Mouse (Mus musculus) cerebellum, postnatal 25 days (tissue): Measurements from ENCODE around the gene Tnnc2.
A peak's percentile ranks its signal among the peaks of the same experiment; 100 is the strongest.
"Not testable (repeated sequence)": the region's sequence is repeated elsewhere in the genome, so short reads cannot be mapped to it uniquely, and the experiment has no call there.

ENCODE experiments used
- DNase-seq, 2 experiments: peaks; one replicate each; pipeline ENCODE4 v3.0.0; 2021; ENCODE audit warnings: mixed read lengths in 2 of 2

Tnnc2 gene

GRCm38 (mm10) chr2:164779481-164780086 is at the start of gene Tnnc2:
Tnnc2 (minus strand) TSS chr2:164779967.
- DNase-seq: no peak

GRCm38 (mm10) chr2:164829090-164829489 is 49.3 kb upstream of the Tnnc2 start:
- no peak for DNase-seq

DNA sequence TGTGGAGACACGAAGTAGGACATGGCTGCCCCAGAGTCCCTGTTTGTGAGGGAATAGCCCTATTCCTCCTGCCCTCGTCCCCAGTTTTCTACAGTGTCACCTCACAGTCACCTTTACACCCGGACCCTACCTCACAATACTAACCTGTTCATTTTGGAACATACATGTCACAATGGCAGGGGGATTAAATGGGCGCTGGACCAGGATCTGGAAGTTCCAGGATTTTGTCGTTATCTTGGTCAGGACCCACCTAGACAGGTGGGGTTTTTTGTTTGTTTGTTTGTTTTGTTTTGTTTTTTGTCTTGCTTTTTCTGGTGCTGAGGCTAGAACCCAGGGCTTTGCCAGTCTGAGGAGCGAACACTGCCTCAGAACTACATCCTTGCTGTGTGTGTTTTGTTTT is 48.7 kb upstream of the Tnnc2 start, which contains the start of gene Spata25:
Gene Spata25, minus strand, starts transcription at position 101 of the 400 bp plus-strand sequence.
- DNase-seq: no peak

GRCm38 (mm10) chr2:164827146-164827850 is 47.5 kb upstream of the Tnnc2 start:
- peak in 1 of 2 experiments; percentile 18 for DNase-seq

- no peak for DNase-seq
Measured at GRCm38 (mm10) chr2:164825521-164825920, 45.8 kb upstream of the Tnnc2 start.

DNA sequence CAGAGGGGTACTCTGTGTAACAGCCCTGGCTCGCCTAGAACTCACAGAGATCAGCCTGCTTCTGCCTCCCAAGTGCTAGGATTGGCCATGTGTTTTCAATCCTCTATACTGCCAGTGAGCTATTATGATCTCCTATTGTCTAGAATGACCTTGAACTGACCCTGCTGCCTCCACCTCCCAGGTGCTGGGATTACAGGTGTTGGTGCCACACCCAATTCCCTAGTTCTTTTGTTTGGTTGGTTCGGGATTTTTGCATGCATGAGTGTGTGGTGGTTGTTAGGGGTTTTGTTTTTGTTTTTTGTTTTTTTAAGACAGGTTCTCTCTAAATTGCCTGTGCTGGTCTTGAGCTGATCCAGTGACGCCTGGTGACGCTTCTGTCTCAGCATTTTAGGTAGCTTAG is 44.2 kb upstream of the Tnnc2 start:
- no peak for DNase-seq

GRCm38 (mm10) chr2:164823181-164823585 is 43.4 kb upstream of the Tnnc2 start:
- DNase-seq: no peak

- peak; percentile 100 for DNase-seq
Measured at GRCm38 (mm10) chr2:164822636-164823165, 42.9 kb upstream of the Tnnc2 start, which contains the start of gene Zswim1. Zswim1 (plus strand) TSS chr2:164822686.

- peak; percentile 52 to 57 for DNase-seq
Measured at GRCm38 (mm10) chr2:164821060-164821459, 41.3 kb upstream of the Tnnc2 start.

- no peak for DNase-seq
Measured at GRCm38 (mm10) chr2:164817703-164818102, 37.9 kb upstream of the Tnnc2 start.

DNA sequence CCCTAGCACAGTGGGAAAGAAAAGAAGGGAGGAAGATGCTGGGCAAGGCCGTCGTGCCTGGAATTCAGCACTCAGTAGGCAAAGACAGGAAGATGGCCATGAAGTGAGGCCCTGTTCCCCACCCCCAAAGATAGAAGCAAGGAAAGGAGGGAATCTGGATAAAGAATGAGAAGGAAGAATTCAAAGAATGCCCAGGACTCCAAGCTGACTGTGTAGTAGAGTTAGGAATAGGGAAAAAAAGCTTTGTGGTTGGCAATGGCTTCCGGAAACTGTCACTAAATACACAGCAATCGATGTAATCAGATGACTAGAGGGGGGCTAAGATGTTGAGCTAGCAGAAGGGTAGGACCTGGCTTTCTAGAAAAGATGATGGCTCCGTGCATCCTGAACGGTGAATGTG is 37.4 kb upstream of the Tnnc2 start:
- no peak for DNase-seq

DNA sequence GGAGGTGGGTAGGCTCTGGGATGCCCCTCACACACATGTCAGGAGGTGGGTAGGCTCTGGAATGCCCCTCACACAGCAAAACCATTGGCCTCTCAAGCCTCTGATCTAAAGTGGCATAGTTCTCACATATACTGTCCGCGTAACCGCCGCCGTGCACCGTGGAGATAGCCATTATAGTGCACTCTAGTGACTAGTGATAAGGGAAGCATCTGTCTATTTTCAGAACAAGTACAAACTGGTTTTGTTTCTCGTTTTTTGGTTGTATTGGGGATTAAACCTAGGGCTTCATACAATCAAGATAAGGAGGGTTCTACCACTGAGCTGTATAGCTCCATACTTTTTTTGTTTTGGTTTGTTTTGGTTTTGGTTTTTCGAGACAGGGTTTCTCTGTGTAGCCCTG is 36.1 kb upstream of the Tnnc2 start:
- no peak for DNase-seq

DNA sequence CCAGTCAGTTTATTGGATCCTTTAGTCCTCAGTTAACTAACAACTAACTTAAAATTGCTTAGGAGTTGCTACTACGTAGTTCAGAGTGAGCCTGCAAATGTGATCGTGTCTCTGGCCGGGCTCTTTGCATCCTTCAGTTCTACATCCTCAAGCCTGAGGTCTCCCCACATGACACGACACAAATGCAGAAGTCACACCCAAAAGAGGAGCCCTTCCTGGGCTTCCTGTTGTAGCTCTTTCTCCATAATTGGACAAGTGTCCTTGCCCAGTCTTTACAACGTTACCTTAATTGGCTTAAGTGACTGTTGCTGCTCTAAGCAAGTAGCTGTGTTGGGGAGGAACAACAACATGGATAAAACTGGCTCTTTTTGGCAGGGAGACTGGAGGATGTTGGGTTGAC is 35.6 kb upstream of the Tnnc2 start:
- DNase-seq: no peak

DNA sequence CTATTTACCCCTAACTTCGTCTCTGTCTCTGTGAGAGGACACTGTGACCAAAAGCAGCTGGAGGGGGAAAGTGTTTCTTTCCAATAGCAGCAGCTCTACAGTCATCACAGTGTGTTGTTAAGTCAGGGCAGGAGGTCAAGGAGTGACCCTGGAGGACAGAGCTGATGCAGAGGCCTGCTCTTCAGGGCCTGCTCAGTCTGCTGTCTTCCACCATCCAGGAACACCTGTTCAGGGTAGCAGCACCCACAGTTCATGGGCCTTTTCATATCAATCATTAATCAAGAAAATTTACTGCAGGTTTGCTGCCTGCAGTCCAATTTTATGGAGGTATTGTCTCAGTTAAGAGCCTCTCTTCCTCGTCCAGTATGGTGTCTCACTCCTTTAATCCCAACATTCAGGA is 33.8 kb upstream of the Tnnc2 start:
- DNase-seq: no peak

DNA sequence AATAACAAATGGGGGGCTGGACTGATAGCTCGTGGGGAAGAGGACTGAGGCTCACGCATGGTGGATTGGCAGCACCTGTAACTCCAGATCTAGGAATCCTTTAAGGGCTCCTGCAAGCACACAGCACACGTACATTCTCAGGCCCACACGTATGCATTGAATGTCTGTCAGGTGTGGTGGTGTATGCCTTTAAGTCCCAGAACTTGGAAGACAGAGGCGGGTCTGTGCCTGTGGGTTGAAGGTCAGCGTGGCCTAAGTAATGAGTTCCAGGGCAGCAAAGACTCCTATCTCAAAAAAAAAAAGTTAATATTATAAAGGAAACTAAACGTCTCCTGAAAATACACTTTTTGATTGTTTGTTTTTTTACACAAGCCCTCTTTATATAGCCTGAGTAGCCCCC is 26.8 kb upstream of the Tnnc2 start:
- no peak for DNase-seq

DNA sequence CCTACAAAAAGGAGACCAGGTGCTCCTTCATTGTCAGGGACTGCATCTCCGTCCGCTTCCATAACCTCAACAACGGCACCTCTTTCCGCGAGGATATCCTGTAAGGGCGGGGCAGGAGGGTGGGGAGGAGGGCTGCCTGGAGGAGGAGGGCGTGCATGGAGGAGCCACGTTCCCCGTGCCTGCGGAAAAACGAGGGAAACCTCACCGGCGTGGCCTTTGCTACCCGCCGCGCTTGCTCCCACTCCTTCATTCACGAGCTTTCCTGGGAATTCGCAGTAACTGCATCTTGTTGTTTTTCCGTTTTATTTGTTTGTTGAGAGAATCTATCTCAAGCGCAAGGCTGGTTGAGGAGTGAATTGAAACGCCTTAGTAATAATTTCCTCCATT is 25.6 kb upstream of the Tnnc2 start:
- no peak for DNase-seq

DNA sequence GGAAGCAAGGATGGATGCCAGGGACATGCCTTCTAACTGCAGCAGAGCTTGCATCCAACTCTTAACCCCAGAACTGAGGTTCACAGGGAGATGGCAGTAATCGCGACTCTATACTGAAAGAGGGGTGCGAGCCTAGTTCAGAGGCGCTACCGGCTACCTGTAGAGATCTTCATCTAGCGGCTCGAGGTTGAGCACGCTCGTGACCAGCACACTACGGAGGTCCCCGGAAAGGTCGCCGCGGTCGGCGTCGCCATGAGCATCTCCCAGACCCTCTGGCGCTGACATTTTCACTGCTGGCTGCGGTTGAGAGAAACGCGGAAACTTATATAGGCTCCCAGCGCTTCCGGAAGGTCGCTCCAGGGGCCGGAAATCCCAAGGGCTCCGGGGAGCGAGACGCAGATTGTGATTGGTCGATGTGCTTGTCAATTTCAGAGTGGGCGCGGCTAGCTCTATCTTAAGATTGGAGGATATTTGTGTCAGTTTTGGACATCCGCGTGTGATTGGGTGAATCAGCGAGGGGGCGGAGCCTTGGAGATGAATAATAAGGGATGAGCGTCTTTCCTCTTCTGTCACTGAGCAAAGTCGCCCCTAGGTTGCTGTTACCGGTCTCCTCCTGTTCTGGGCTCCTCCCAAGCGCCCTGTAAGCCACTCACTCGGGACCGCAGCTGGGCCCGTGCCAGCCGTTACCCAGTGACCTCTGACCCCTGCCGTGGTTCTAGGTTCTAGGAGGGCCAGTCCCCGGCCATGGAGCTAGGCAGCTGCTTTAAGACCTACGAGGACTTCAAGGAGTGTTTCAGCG is 25.0 kb upstream of the Tnnc2 start, which contains the start of the genes Acot8 and Zswim3:
Gene Acot8, minus strand, starts transcription at position 350 of the 799 bp plus-strand sequence.
Gene Zswim3, plus strand, starts transcription at position 566 of the 799 bp plus-strand sequence.
- peak; percentile 97 to 99 for DNase-seq

DNA sequence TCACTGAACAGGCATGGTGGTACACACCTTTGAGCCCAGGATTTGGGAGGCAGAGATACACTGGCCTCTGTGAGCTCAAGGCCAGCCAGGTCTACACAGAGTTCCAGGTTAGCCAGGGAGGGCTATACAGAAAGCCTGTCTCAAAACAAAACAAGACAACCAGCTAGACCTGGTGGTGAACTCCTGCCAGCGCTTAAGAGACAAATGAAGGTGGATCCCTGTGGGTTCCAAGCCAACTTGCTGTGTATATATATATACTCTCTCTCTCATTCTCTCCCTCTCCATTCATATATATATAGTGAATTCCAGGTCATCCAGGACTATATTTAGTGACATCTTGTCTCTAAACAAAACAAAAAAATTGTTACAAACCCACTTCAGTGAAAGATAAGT is 24.1 kb upstream of the Tnnc2 start:
- DNase-seq: no peak

DNA sequence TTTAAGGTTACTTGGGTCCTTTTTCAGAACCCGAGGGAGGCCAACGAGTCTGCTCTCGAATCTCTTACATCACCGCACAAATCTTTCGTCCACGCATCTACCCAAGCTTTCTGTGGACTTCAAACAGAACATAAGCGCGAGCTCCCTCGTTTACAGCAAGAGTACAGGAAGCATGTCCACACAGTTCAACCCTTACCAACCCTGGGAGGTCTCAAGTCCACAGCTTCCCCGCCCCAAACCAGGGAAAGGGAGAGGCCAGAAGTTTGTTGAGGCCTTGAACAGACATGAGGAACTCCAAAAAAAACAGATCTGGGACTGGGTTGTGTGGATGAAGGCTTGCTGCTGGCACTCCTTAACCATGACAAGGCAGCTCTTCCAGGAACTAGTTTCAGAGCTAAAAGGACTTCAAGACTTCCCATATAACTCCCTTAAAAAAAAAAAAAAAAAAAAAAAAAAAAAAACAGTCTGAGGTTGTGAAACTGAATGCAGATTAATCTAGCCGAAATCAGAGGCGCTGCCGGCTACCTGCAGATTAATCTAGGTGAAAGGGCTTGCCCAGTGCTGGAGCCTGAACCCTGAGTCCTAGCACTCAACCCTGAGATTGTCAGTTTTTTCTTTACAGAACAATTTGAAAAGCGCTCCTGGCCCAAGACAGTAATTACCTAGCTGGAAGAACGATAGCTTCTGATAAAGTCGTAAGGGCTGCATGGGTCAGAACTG is 23.6 kb upstream of the Tnnc2 start:
- no peak for DNase-seq

DNA sequence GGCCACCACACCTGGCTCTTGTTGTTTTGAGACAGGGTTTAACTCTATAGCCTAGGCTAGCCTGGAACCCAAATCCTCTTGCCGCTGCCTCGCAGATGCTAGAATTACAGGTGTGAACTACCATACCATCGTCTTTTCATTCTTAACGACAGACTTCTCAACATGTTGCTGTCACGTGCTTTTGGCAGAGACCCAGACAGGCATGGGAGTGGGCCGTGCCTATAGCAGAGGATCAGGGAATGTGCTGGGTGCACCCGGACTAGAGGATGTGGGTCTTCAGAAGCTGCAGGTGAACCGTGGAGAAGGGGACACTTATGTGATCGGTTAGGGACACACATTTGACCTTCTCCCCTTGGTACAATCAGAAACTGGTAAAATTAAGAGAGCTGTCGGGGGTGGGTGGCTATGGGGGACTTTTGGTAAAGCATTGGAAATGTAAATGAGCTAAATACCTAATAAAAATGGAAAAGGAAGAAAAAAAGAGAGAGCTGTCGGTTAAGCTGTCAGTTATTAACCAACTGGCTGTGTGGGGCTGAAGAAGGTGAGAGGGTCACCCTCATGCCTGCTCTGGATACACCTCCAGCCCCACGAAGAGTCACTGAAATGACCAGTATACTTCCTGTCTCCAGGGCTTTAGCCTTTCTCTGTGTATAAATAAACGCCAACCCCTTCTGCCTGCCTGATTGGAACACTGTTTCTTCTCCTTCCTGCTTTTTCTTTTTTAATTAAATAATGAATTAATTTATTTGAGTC is 20.7 kb upstream of the Tnnc2 start:
- no peak for DNase-seq

DNA sequence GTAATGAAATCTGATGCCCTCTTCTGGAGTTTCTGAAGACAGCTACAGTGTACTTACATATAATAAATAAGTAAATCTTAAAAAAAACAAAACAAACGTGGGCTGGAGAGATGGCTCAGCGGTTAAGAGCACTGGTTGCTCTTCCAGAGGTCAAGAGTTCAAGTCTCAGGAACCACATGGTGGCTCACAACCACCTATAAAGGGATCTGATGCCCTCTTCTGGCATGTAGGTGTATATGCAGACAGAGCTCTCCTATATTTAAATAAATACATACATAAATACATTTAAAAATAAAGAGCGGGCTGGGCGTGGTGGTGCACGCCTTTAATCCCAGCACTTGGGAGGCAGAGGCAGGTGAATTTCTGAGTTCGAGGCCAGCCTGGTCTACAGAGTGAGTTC is 18.8 kb upstream of the Tnnc2 start:
- DNase-seq: not testable (repeated sequence)

- DNase-seq: no peak
Measured at GRCm38 (mm10) chr2:164795868-164796267, 16.1 kb upstream of the Tnnc2 start.
